Mouse (Mus musculus) liver, embryonic 14.5 days (tissue): Measurements from ENCODE around the gene Aplp2. TPM values are rescaled to one million over a fixed set of nuclear protein-coding genes. Genes with fewer than 3 reads are reported as not detected.

Experiments used
- ATAC-seq: fragments of 200-750 bp; cut with Nextera tagmentation; 2 replicates; pipeline ENCODE4 v1.8.0; 2017; ENCODE audit warnings: moderate number of reproducible peaks, mild to moderate bottlenecking, moderate library complexity; ENCODE audit not compliant: insufficient read depth
- DNase-seq, 3 experiments: peaks; one replicate each; pipeline ENCODE4 v3.0.0-alpha.2; 2012 to 2013; ENCODE audit warnings: low read depth in 3 of 3, low spot score in 3 of 3
- H3K27ac ChIP-seq: fragments of 300-500 bp; sonication (generic); 2 replicates; pipeline ENCODE4 v1.5.1; 2014; ENCODE audit warnings: moderate library complexity, mild to moderate bottlenecking, control low read depth, inconsistent platforms
- H3K27me3 ChIP-seq: fragments of 300-500 bp; sonication (generic); 2 replicates; pipeline ENCODE4 v1.6.1; 2014; ENCODE audit warnings: mild to moderate bottlenecking, low read length, moderate library complexity; ENCODE audit not compliant: control insufficient read depth, insufficient read depth
- H3K36me3 ChIP-seq: fragments of 300-500 bp; sonication (generic); replicated peaks from 2 replicates; pipeline ENCODE4 v1.6.1; 2014; ENCODE audit warnings: low read depth; ENCODE audit not compliant: control insufficient read depth, insufficient read depth
- H3K4me1 ChIP-seq, 2 experiments: fragments of 200-500 bp in 1 of 2; fragments of 300-500 bp in 1 of 2; sonication (generic) in 1 of 2; replicated peaks; 2 replicates each; pipeline ENCODE4 v1.6.1; 2012 to 2014; ENCODE audit warnings: antibody characterized with exemption in 1 of 2, inconsistent platforms in 1 of 2, low read length in 1 of 2; ENCODE audit not compliant: control insufficient read depth in 2 of 2, insufficient read depth in 2 of 2
- H3K4me2 ChIP-seq: fragments of 300-500 bp; sonication (generic); 2 replicates; pipeline ENCODE4 v1.6.1; 2014; ENCODE audit warnings: low read depth, mild to moderate bottlenecking, control low read depth, moderate library complexity
- H3K4me3 ChIP-seq, 2 experiments: fragments of 200-500 bp in 1 of 2; fragments of 300-500 bp in 1 of 2; sonication (generic) in 1 of 2; 2 replicates each; pipeline ENCODE4 v1.5.1; 2012 to 2014; ENCODE audit warnings: low read depth in 2 of 2, low read length in 2 of 2, mild to moderate bottlenecking in 2 of 2, control low read depth in 1 of 2, inconsistent platforms in 1 of 2, moderate library complexity in 1 of 2; ENCODE audit not compliant: insufficient read depth in 1 of 2
- H3K9ac ChIP-seq: fragments of 300-500 bp; sonication (generic); replicated peaks from 2 replicates; pipeline ENCODE4 v1.6.1; 2014; ENCODE audit warnings: mild to moderate bottlenecking, control low read depth, moderate library complexity
- H3K9me3 ChIP-seq: fragments of 300-500 bp; sonication (generic); 2 replicates; pipeline ENCODE4 v1.6.1; 2016; ENCODE audit warnings: low read length, mixed read lengths; ENCODE audit not compliant: control insufficient read depth
- CTCF ChIP-seq: IDR thresholded peaks from 2 replicates; pipeline ENCODE4 v1.5.1; 2016; ENCODE audit warnings: antibody characterized with exemption, low read depth, control low read depth
- EP300 ChIP-seq: IDR thresholded peaks from 2 replicates; pipeline ENCODE4 v1.6.1; 2016; ENCODE audit warnings: antibody characterized with exemption, low read depth
- WGBS: fragments of 180-500 bp; shearing (Covaris S2); extraction: QIAGEN DNeasy Blood & Tissue Kit; methylation state at CpG from one replicate; pipeline ENCODE4 v1.1.7; 2014; ENCODE audit not compliant: insufficient replicate concordance; 5-methylcytosine and 5-hydroxymethylcytosine counted together
- polyA plus RNA-seq, 2 experiments: library from polyadenylated mRNA; depleted of rRNA in 1 of 2; stranded (reverse) in 1 of 2; unstranded in 1 of 2; fragments of >200 nt; fragmentation: Nextera tagmentation in 1 of 2; extraction: Ambion mirVana in 1 of 2; gene quantifications; 2 replicates each; pipeline versions ENCODE4 v1.2.1 to v1.2.3; 2012 to 2014

Aplp2 gene
- polyA plus RNA-seq, 2 experiments, result 120 to 163 TPM

- Histone ChIP-seq H3K27me3 (no peaks in the 10 kb centered on the region), H3K4me1 (no peaks in the 10 kb centered on the region; a peak in 2 of 4 replicates), H3K9ac (no peak overlapping the region), H3K4me2 (no peak overlapping the region), H3K9me3 (no peaks in the 10 kb centered on the region), H3K27ac (no peak overlapping the region), H3K36me3 (peaks cover 7% of the 10 kb centered on the region; the same call in 1 of the 2 replicates), H3K4me3 (no peak overlapping the region)
- DNase-seq (no peak), ATAC-seq (no peak)
- TF ChIP-seq EP300 (no peak), CTCF (no peak)
- 76% methylated on average over 3 of the region's 3 CpGs for WGBS
These were observed 13.0 kb downstream of the Aplp2 start for GRCm38 (mm10) chr9:31198614-31199013.

GRCm38 (mm10) chr9:31197782-31198181, 13.8 kb downstream of the Aplp2 start:
- DNase-seq, result no peak
- WGBS, result 84% methylated on average over 7 of the region's 7 CpGs
- ATAC-seq, result no peak
- Histone ChIP-seq H3K4me3 (no peak overlapping the region), H3K27ac (no peak overlapping the region), H3K27me3 (no peaks in the 10 kb centered on the region), H3K4me1 (no peaks in the 10 kb centered on the region; a peak in 1 of 4 replicates), H3K4me2 (no peak overlapping the region), H3K9me3 (no peaks in the 10 kb centered on the region), H3K36me3 (peaks cover 7% of the 10 kb centered on the region; the same call in 1 of the 2 replicates), H3K9ac (no peak overlapping the region)
- no peak for TF ChIP-seq CTCF
- no peak for TF ChIP-seq EP300

- peaks cover 7% of the 10 kb centered on the region; the same call in 1 of the 2 replicates for H3K36me3 ChIP-seq
- H3K9ac ChIP-seq, result no peak overlapping the region
- no peaks in the 10 kb centered on the region for H3K9me3 ChIP-seq
- H3K4me2 ChIP-seq, result no peak overlapping the region
- peaks cover 0 to under 1% of the 10 kb centered on the region in 2 experiments; a peak in 1 of 4 replicates for H3K4me1 ChIP-seq
- no peak for TF ChIP-seq CTCF
- no peak for TF ChIP-seq EP300
- no peak overlapping the region for H3K27ac ChIP-seq
- no peak for ATAC-seq
- no peak overlapping the region for H3K4me3 ChIP-seq
- no peak for DNase-seq
- H3K27me3 ChIP-seq, result no peaks in the 10 kb centered on the region
These were observed 14.9 kb downstream of the Aplp2 start for GRCm38 (mm10) chr9:31196742-31197141.

GRCm38 (mm10) chr9:31195573-31195972, 16.0 kb downstream of the Aplp2 start:
- Histone ChIP-seq H3K36me3 (peaks cover 7% of the 10 kb centered on the region; the same call in 1 of the 2 replicates), H3K4me2 (no peak overlapping the region), H3K27me3 (no peaks in the 10 kb centered on the region), H3K4me1 (peaks cover 0 to 3% of the 10 kb centered on the region in 2 experiments; a peak in 1 of 4 replicates), H3K4me3 (no peak overlapping the region), H3K9ac (no peak overlapping the region), H3K27ac (no peak overlapping the region), H3K9me3 (no peaks in the 10 kb centered on the region)
- WGBS, result 83% methylated on average over 1 of the region's 1 CpGs
- DNase-seq, result no peak
- ATAC-seq, result no peak
- TF ChIP-seq CTCF, result no peak
- TF ChIP-seq EP300, result no peak

- Histone ChIP-seq H3K36me3 (peaks cover 7% of the 10 kb centered on the region; the same call in 1 of the 2 replicates), H3K4me2 (no peak overlapping the region), H3K4me3 (no peak overlapping the region), H3K4me1 (peaks cover 0 to 3% of the 10 kb centered on the region in 2 experiments; a peak in 1 of 4 replicates), H3K9ac (no peak overlapping the region), H3K27me3 (no peaks in the 10 kb centered on the region), H3K9me3 (no peaks in the 10 kb centered on the region), H3K27ac (no peak overlapping the region)
- TF ChIP-seq CTCF (no peak), EP300 (no peak)
- DNase-seq (no peak), ATAC-seq (no peak)
- 84% methylated on average over 7 of the region's 7 CpGs for WGBS
These were observed 19.2 kb downstream of the Aplp2 start for GRCm38 (mm10) chr9:31192378-31192777.
